Mouse (Mus musculus): Measurements from ENCODE around the gene Cacng5.
A peak's percentile ranks its signal among the peaks of the same experiment; 100 is the strongest.

DNA sequence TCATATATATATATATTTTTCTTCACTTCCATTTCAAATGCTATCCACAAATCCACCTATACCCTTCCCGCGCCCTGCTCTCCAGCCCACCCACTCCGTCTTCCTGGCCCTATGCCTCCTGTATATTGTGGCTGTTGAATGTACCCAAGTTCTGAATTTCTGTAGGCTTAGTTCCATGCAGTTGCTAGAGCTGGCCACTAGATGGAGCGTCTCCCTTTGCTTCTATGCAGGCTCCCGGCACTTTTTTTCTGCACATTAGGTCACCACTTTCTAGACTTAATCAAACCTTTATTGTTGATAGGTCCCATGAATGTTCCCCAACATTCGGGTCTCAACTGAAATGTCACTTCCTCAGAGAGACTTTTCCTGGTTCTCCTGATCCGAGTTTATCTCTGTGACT lies 55.6 kb downstream of the Cacng5 start:
- TF ChIP-seq EP300 (IDR thresholded peaks at IDR 0.05; ENCODE audit: low read depth) (no peak), CTCF (IDR thresholded peaks at IDR 0.05; ENCODE audit: low read depth) (peak; percentile 77)

Measured in liver, embryonic 14.5 days (tissue).